Comparison of ENCODE assay signal across 8 mouse cellular contexts in genomic region chr3:78919407-78919806, GRCm38 (mm10).
DNase-seq lines count a peak whose midpoint lies in the region; ATAC-seq and TF ChIP-seq lines count a peak whose summit lies in the region.

No protein-coding gene starts in this region.

- no peaks in the 10 kb centered on the region for H3K36me3 ChIP-seq in forebrain, embryonic 16.5 days (ENCODE audit: control insufficient read depth, insufficient read depth)

- WGBS in forebrain, embryonic 16.5 days: 10% methylated on average over 12 of the region's 12 CpGs
- WGBS in lung, adult 2 months: 7% methylated on average over 12 of the region's 12 CpGs

- no peak for TF ChIP-seq POLR2A in lung, adult 2 months (IDR thresholded peaks at IDR 0.05; ENCODE audit: borderline replicate concordance, extremely low read depth, low read depth, low read length)

- peak; percentile 78 for DNase-seq in ES-CJ7 (ENCODE audit: low read depth, low spot score)
- DNase-seq in heart, postnatal 36 days: peak; percentile 83
- DNase-seq in layer of hippocampus, adult 18-20 months (ENCODE audit: low spot score in 2 of 2): peak; percentile 76 to 80
- peak; percentile 69 for DNase-seq in lung, adult 2 months
- DNase-seq in thymus, adult 18-20 months: peak; percentile 43 to 65

- intact Hi-C loops in heart, postnatal 36 days (cut with DNase I): loop anchor here (5.0 kb wide), 1 partner anchor 112 kb away; no protein-coding TSS in a partner anchor

- H3K9ac ChIP-seq in forebrain, embryonic 16.5 days (replicated peaks; ENCODE audit: low read depth, low read length): no peak overlapping the region; the same call in 1 of the 2 replicates

- ATAC-seq in cerebellum, adult (ENCODE audit: insufficient number of reproducible peaks, low FRiP score, low TSS enrichment): peak; percentile 75
- ATAC-seq in forebrain, embryonic 16.5 days: peak; percentile 83
- peak; percentile 94 for ATAC-seq in neutrophil, adult 5-6 weeks (ENCODE audit: extremely low read depth, insufficient number of reproducible peaks, low FRiP score, poor library complexity, severe bottlenecking)

- peak overlapping the region; percentile 18; the same call in 1 of the 2 replicates for H3K4me3 ChIP-seq in forebrain, embryonic 16.5 days (replicated peaks; ENCODE audit: low read length)
- peak overlapping the region; percentile 61 for H3K4me3 ChIP-seq in lung, adult 2 months (replicated peaks; ENCODE audit: extremely low read depth, low read depth, low read length)

- peak overlapping the region; percentile 58 for H3K4me2 ChIP-seq in forebrain, embryonic 16.5 days (ENCODE audit: low read length)

- H3K9me3 ChIP-seq in forebrain, embryonic 16.5 days (ENCODE audit: control insufficient read depth, low read length): no peaks in the 10 kb centered on the region

- TF ChIP-seq CTCF in lung, adult 2 months (IDR thresholded peaks at IDR 0.05; ENCODE audit: insufficient read depth, low read length): peak; percentile 93

- peaks cover 2% of the 10 kb centered on the region; the same call in 1 of the 2 replicates for H3K4me1 ChIP-seq in forebrain, embryonic 16.5 days (replicated peaks; ENCODE audit: control insufficient read depth, insufficient read depth, low read length)
- H3K4me1 ChIP-seq in lung, adult 2 months (ENCODE audit: control insufficient read depth, insufficient read depth, low read length): no peaks in the 10 kb centered on the region

- H3K27me3 ChIP-seq in forebrain, embryonic 16.5 days (replicated peaks; ENCODE audit: control insufficient read depth, insufficient read depth, low read length): no peaks in the 10 kb centered on the region

- H3K27ac ChIP-seq in forebrain, embryonic 16.5 days (ENCODE audit: low read length): peak overlapping the region; percentile 2; the same call in 1 of the 2 replicates

Comparison
In these comparisons a context has a peak if more than half of its experiments do, and no peak if none do; other contexts are left out.
1. Peak in every context shown above with its lines: DNase-seq, ATAC-seq, H3K4me3 ChIP-seq and H3K27ac ChIP-seq.